Mouse (Mus musculus) hindbrain, embryonic 15.5 days (tissue): ENCODE measurements around the gene Clec4d. TPM values are rescaled to one million over a fixed set of nuclear protein-coding genes. Genes with fewer than 3 reads are reported as not detected.

ENCODE experiments used
- polyA plus RNA-seq: library from polyadenylated mRNA; unstranded; fragments of >200 nt; fragmentation: Nextera tagmentation; extraction: Ambion mirVana; gene quantifications from 2 replicates; pipeline ENCODE4 v1.2.1, GENCODE M21; 2015

Clec4d gene
- polyA plus RNA-seq, 1 experiment from 2014 or later = not detected

Other genes starting within 250 kb of the Clec4d start
- not detected in 2 replicates for gene Clec4b1, start 212.1 kb upstream of the Clec4d start, polyA plus RNA-seq
- gene Clec4a2, start 155.7 kb upstream of the Clec4d start, polyA plus RNA-seq = 1.5 and 1.8 TPM in 2 replicates
- gene Clec4b2, start 89.2 kb upstream of the Clec4d start, polyA plus RNA-seq = not detected in 2 replicates
- gene Clec4n, start 32.3 kb upstream of the Clec4d start, polyA plus RNA-seq = 1.2 and 2.2 TPM in 2 replicates
- 0.08 and 0.13 TPM in 2 replicates for gene Clec4e, start 27.8 kb downstream of the Clec4d start, polyA plus RNA-seq
- gene Vmn2r19, start 46.2 kb downstream of the Clec4d start, polyA plus RNA-seq = not detected in 2 replicates
- gene Vmn2r20, start 156.0 kb downstream of the Clec4d start, polyA plus RNA-seq = not detected in 2 replicates